In the genomic region with DNA sequence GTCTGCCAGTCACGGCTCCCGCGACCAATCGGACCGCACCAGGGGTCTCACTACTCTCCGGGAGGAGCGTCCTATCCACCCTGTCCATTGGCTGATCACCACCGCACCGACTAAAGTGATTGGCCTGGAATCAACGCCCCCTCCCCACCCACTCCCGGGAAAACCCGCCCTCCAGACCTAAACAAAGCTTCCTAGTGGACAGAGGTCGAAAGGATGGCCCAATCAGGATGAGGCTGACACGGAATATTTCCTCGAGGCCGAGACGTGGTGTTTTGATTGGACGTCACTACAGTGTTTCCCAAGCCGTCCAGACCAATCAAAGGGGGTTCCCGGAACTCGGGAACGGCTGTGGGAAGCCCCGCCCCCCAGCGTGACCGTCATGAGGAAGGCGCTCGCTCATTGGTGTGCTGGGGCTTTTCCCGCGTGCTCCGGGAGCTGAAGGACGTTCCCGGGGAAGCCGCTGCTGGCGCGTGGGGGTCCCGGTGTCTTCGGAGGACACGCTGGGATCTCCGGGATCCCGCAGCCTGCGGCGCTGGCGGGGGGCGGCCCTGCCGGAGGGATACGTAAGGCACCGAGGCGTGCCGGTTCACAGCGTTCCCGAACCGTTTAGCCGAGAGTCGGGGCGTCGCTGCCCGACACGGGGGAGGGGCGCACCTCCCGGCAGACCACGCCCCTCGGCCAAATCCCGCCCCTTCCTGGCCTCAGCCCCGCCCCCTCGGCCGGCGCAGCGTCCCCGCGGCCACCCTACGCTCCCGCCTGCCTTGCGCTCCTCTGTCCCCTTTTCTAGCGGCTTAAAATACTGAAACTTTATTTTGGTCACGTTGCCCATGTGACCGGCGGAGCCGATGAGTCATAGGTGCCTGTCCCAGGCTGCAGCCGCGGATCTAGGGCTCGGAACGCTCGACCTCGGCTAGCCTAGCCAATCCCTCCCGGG, we compare ENCODE assay signal across 8 mouse cellular contexts. TPM values are rescaled to one million over a fixed set of nuclear protein-coding genes. Genes with fewer than 3 reads are reported as not detected.
DNase-seq lines count a peak whose midpoint lies in the region; ATAC-seq and TF ChIP-seq lines count a peak whose summit lies in the region.

A gene (minus strand): TSS at position 71 of the 934 bp plus-strand sequence.

- peaks cover 41% of the 10 kb centered on the region for H3K4me1 ChIP-seq in E14TG2a.4 (replicated peaks; ENCODE audit: low read depth, low read length)
- H3K4me1 ChIP-seq in forebrain, embryonic 12.5 days: peaks cover 17% of the 10 kb centered on the region
- peaks cover 23% of the 10 kb centered on the region for H3K4me1 ChIP-seq in heart, postnatal 0 days (ENCODE audit: control insufficient read depth, insufficient read depth)
- H3K4me1 ChIP-seq in liver, embryonic 16.5 days (ENCODE audit: control insufficient read depth, low read depth, low read length): peaks cover 35% of the 10 kb centered on the region
- peaks cover 44% of the 10 kb centered on the region for H3K4me1 ChIP-seq in neural tube, embryonic 13.5 days (replicated peaks)
- peaks cover 6% of the 10 kb centered on the region for H3K4me1 ChIP-seq in testis, adult 2 months (ENCODE audit: control insufficient read depth, insufficient read depth, low read length)

- TF ChIP-seq CTCF in E14TG2a.4 (conservative IDR thresholded peaks at IDR 0.05; ENCODE audit: low read length): no peak
- no peak for TF ChIP-seq CTCF in heart, postnatal 0 days (IDR thresholded peaks at IDR 0.05; ENCODE audit: low read depth)
- no peak for TF ChIP-seq CTCF in testis, adult 2 months (IDR thresholded peaks at IDR 0.05; ENCODE audit: control insufficient read depth, insufficient read depth, insufficient replicate concordance, low read depth, low read length)

- ATAC-seq in forebrain, embryonic 12.5 days (ENCODE audit: low FRiP score): peak; percentile 97
- peak; percentile 91 for ATAC-seq in heart, postnatal 0 days (ENCODE audit: insufficient read depth, low read depth)
- peak; percentile 92 for ATAC-seq in liver, embryonic 16.5 days (ENCODE audit: low read depth)
- peak; percentile 98 for ATAC-seq in neural tube, embryonic 13.5 days (ENCODE audit: low read depth)

- H3K9me3 ChIP-seq in E14TG2a.4 (ENCODE audit: low read length): no peaks in the 10 kb centered on the region
- no peaks in the 10 kb centered on the region for H3K9me3 ChIP-seq in forebrain, embryonic 12.5 days
- no peaks in the 10 kb centered on the region for H3K9me3 ChIP-seq in heart, postnatal 0 days (replicated peaks; ENCODE audit: control insufficient read depth, low read length)
- no peaks in the 10 kb centered on the region for H3K9me3 ChIP-seq in liver, embryonic 16.5 days (replicated peaks; ENCODE audit: control insufficient read depth, low read length)
- no peaks in the 10 kb centered on the region for H3K9me3 ChIP-seq in neural tube, embryonic 13.5 days

- peak within 1 kb of the TSS; percentile 82 for H3K9ac ChIP-seq in forebrain, embryonic 12.5 days
- peak within 1 kb of the TSS; percentile 96 for H3K9ac ChIP-seq in heart, postnatal 0 days (replicated peaks; ENCODE audit: low read depth, low read length)
- H3K9ac ChIP-seq in liver, embryonic 16.5 days (ENCODE audit: low read depth, low read length): peak within 1 kb of the TSS; percentile 87
- H3K9ac ChIP-seq in neural tube, embryonic 13.5 days: peak within 1 kb of the TSS; percentile 90

- H3K27me3 ChIP-seq in E14TG2a.4 (ENCODE audit: insufficient read depth, low read length): no peaks in the 10 kb centered on the region
- peaks cover 14% of the 10 kb centered on the region; the same call in 1 of the 2 replicates for H3K27me3 ChIP-seq in forebrain, embryonic 12.5 days
- peaks cover 2% of the 10 kb centered on the region; the same call in 1 of the 2 replicates for H3K27me3 ChIP-seq in heart, postnatal 0 days (ENCODE audit: control insufficient read depth, insufficient read depth, low read length)
- no peaks in the 10 kb centered on the region; the same call in 1 of the 2 replicates for H3K27me3 ChIP-seq in liver, embryonic 16.5 days (ENCODE audit: control insufficient read depth, insufficient read depth, low read depth, low read length)
- H3K27me3 ChIP-seq in neural tube, embryonic 13.5 days: peaks cover 3% of the 10 kb centered on the region; the same call in 1 of the 2 replicates
- H3K27me3 ChIP-seq in testis, adult 2 months (ENCODE audit: control insufficient read depth, insufficient read depth, low read length): no peaks in the 10 kb centered on the region

- peak; percentile 57 for TF ChIP-seq POLR2A in testis, adult 2 months (IDR thresholded peaks at IDR 0.05; ENCODE audit: control insufficient read depth, low read depth, low read length)

- peak; percentile 79 for TF ChIP-seq EP300 in heart, postnatal 0 days (IDR thresholded peaks at IDR 0.05; ENCODE audit: low read depth)

- under 1% methylated on average over 79 of the region's 85 CpGs for WGBS in forebrain, embryonic 12.5 days
- WGBS in heart, postnatal 0 days: under 1% methylated on average over 74 of the region's 85 CpGs
- WGBS in liver, embryonic 16.5 days (ENCODE audit: insufficient replicate concordance): under 1% methylated on average over 84 of the region's 85 CpGs
- under 1% methylated on average over 85 of the region's 85 CpGs for WGBS in neural tube, embryonic 13.5 days

- H3K27ac ChIP-seq in forebrain, embryonic 12.5 days: peak within 1 kb of the TSS; percentile 91
- H3K27ac ChIP-seq in heart, postnatal 0 days (ENCODE audit: low read depth): peak within 1 kb of the TSS; percentile 99
- peak within 1 kb of the TSS; percentile 94 for H3K27ac ChIP-seq in liver, embryonic 16.5 days (ENCODE audit: low read length)
- H3K27ac ChIP-seq in neural tube, embryonic 13.5 days (replicated peaks): peak within 1 kb of the TSS; percentile 94
- peak within 1 kb of the TSS; percentile 97 for H3K27ac ChIP-seq in testis, adult 2 months (ENCODE audit: control insufficient read depth, insufficient read depth, low read depth, low read length)

- H3K4me3 ChIP-seq in E14TG2a.4 (replicated peaks; ENCODE audit: low read length): peak within 1 kb of the TSS; percentile 91
- peak within 1 kb of the TSS; percentile 93 for H3K4me3 ChIP-seq in forebrain, embryonic 12.5 days (replicated peaks)
- peak within 1 kb of the TSS; percentile 95 for H3K4me3 ChIP-seq in heart, postnatal 0 days (ENCODE audit: low read depth, low read length)
- peak within 1 kb of the TSS; percentile 84 for H3K4me3 ChIP-seq in liver, embryonic 16.5 days (ENCODE audit: low read depth, low read length)
- H3K4me3 ChIP-seq in neural tube, embryonic 13.5 days: peak within 1 kb of the TSS; percentile 81
- H3K4me3 ChIP-seq in testis, adult 2 months (ENCODE audit: control insufficient read depth, low read depth, low read length): peak within 1 kb of the TSS; percentile 95

- peaks cover 18% of the 10 kb centered on the region for H3K36me3 ChIP-seq in E14TG2a.4 (ENCODE audit: insufficient read depth, low read length)
- H3K36me3 ChIP-seq in forebrain, embryonic 12.5 days (replicated peaks): no peaks in the 10 kb centered on the region
- peaks cover 4% of the 10 kb centered on the region; the same call in 1 of the 2 replicates for H3K36me3 ChIP-seq in heart, postnatal 0 days (replicated peaks; ENCODE audit: control insufficient read depth, insufficient read depth, low read length)
- no peaks in the 10 kb centered on the region for H3K36me3 ChIP-seq in liver, embryonic 16.5 days (ENCODE audit: control insufficient read depth, insufficient read depth)
- no peaks in the 10 kb centered on the region for H3K36me3 ChIP-seq in neural tube, embryonic 13.5 days
- H3K36me3 ChIP-seq in testis, adult 2 months (ENCODE audit: control insufficient read depth, insufficient read depth, low read length): no peaks in the 10 kb centered on the region

- DNase-seq in c-Kit-positive CD71-positive TER-119-positive erythroid progenitor cells, embryonic 14.5 days (ENCODE audit: low spot score): peak; percentile 99
- DNase-seq in heart, postnatal 0 days (ENCODE audit: low spot score): peak; percentile 100
- peak; percentile 99 to 100 for DNase-seq in kidney, postnatal 4 days

- H3K4me2 ChIP-seq in forebrain, embryonic 12.5 days: peak within 1 kb of the TSS; percentile 94
- peak within 1 kb of the TSS; percentile 92 for H3K4me2 ChIP-seq in heart, postnatal 0 days (ENCODE audit: low read depth, low read length)
- H3K4me2 ChIP-seq in liver, embryonic 16.5 days (ENCODE audit: low read depth, low read length): peak within 1 kb of the TSS; percentile 99
- peak within 1 kb of the TSS; percentile 93 for H3K4me2 ChIP-seq in neural tube, embryonic 13.5 days

RNA-seq across cellular contexts. Expression of the gene that starts here (rescaled TPM):
- polyA plus RNA-seq in forebrain, embryonic 12.5 days (2016; fragmentation: Nextera tagmentation; extraction: Ambion mirVana): 148 and 164 TPM in 2 replicates
- 72.7 and 739 TPM in 2 replicates for total RNA-seq in heart, postnatal 0 days (2014; rRNA removed; ENCODE audit: low replicate concordance)
- 240 and 250 TPM in 2 replicates for polyA plus RNA-seq in heart, postnatal 0 days (2015; fragmentation: Nextera tagmentation; extraction: Ambion mirVana)
- 25.3 and 26.8 TPM in 2 replicates for polyA plus RNA-seq in liver, embryonic 16.5 days (2015; fragmentation: Nextera tagmentation; extraction: Ambion mirVana)
- polyA plus RNA-seq in neural tube, embryonic 13.5 days (2015; fragmentation: Nextera tagmentation; extraction: Ambion mirVana): 165 and 175 TPM in 2 replicates
- polyA plus RNA-seq in testis, adult 2 months (2012; rRNA removed): 13.5 and 15.4 TPM in 2 replicates

Comparison
In these comparisons a context has a peak if more than half of its experiments do, and no peak if none do; other contexts are left out.
1. Peak in every context shown above with its lines: DNase-seq, ATAC-seq, H3K4me3 ChIP-seq and H3K27ac ChIP-seq.